Mouse (Mus musculus): ENCODE measurements around the gene Gmppa.

- TF ChIP-seq CTCF (IDR thresholded peaks at IDR 0.05; ENCODE audit: low read depth, low read length) = no peak
- no peak for TF ChIP-seq POLR2A (IDR thresholded peaks at IDR 0.05; ENCODE audit: insufficient read depth, low read length)
- no peak for TF ChIP-seq EP300 (IDR thresholded peaks at IDR 0.05; ENCODE audit: insufficient read depth, low read depth, low read length)
Measured at GRCm38 (mm10) chr1:75442811-75443210, 7.1 kb downstream of the Gmppa start.
